Comparison of ENCODE assay signal across 8 mouse cellular contexts in the genomic region with DNA sequence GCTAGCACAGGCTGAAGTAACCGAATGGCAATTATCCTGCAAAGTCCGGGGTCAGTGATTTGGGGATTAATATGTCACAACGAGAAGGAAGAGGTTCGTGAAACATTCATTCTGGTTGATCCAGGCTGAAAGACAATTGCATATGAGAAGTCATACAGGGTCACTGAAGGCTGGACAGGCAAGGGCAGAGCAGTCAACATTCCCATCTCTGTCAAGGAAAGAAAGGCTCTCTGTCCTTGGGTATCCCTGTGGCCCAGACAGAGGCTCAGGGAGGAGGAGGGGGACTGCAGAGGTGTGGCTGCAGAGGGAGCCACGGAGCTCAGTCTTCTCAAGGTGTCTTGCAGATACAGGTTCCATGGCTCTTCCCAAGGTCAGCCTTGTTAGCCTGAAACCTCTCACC.
A peak's percentile ranks its signal among the peaks of the same experiment; 100 is the strongest.
DNase-seq lines count a peak whose midpoint lies in the region; ATAC-seq lines count a peak whose summit lies in the region.

No protein-coding gene starts in this region.

- 40% methylated on average over 5 of the region's 5 CpGs for WGBS in forebrain, embryonic 12.5 days
- WGBS in forebrain, embryonic 16.5 days = 34% methylated on average over 5 of the region's 5 CpGs

- H3K36me3 ChIP-seq in forebrain, embryonic 12.5 days (replicated peaks) = no peaks in the 10 kb centered on the region
- H3K36me3 ChIP-seq in forebrain, embryonic 16.5 days (ENCODE audit: control insufficient read depth, insufficient read depth) = no peaks in the 10 kb centered on the region

- H3K27ac ChIP-seq in forebrain, embryonic 12.5 days = peak overlapping the region; percentile 90
- H3K27ac ChIP-seq in forebrain, embryonic 16.5 days (ENCODE audit: low read length) = no peak overlapping the region; the same call in 1 of the 2 replicates

- no peaks in the 10 kb centered on the region for H3K27me3 ChIP-seq in forebrain, embryonic 12.5 days
- H3K27me3 ChIP-seq in forebrain, embryonic 16.5 days (replicated peaks; ENCODE audit: control insufficient read depth, insufficient read depth, low read length) = no peaks in the 10 kb centered on the region

- no peak overlapping the region for H3K4me2 ChIP-seq in forebrain, embryonic 12.5 days
- H3K4me2 ChIP-seq in forebrain, embryonic 16.5 days (ENCODE audit: low read length) = no peak overlapping the region

- DNase-seq in thymus, postnatal 14 days = peak; percentile 39
- no peak for DNase-seq in thymus, postnatal 25 days
- DNase-seq in kidney, postnatal 36 days = peak; percentile 49 to 51
- DNase-seq in embryo, embryonic 11 days = no peak
- no peak for DNase-seq in layer of hippocampus, adult 8-10 months (ENCODE audit: low spot score in 2 of 2)
- no peak for DNase-seq in adipocyte (ENCODE audit: low spot score)

- no peak overlapping the region for H3K4me3 ChIP-seq in forebrain, embryonic 12.5 days (replicated peaks)
- H3K4me3 ChIP-seq in forebrain, embryonic 16.5 days (replicated peaks; ENCODE audit: low read length) = no peak overlapping the region

- H3K4me1 ChIP-seq in forebrain, embryonic 12.5 days = peaks cover 79% of the 10 kb centered on the region
- H3K4me1 ChIP-seq in forebrain, embryonic 16.5 days (replicated peaks; ENCODE audit: control insufficient read depth, insufficient read depth, low read length) = peaks cover 75% of the 10 kb centered on the region

- no peaks in the 10 kb centered on the region for H3K9me3 ChIP-seq in forebrain, embryonic 12.5 days
- no peaks in the 10 kb centered on the region for H3K9me3 ChIP-seq in forebrain, embryonic 16.5 days (ENCODE audit: control insufficient read depth, low read length)

- no peak overlapping the region for H3K9ac ChIP-seq in forebrain, embryonic 12.5 days
- no peak overlapping the region for H3K9ac ChIP-seq in forebrain, embryonic 16.5 days (replicated peaks; ENCODE audit: low read depth, low read length)

- no peak for ATAC-seq in forebrain, embryonic 12.5 days (ENCODE audit: low FRiP score)
- no peak for ATAC-seq in forebrain, embryonic 16.5 days

Comparison
In these comparisons a context has a peak if more than half of its experiments do, and no peak if none do; other contexts are left out.
1. DNase-seq: peak in thymus, postnatal 14 days (single experiment) and kidney, postnatal 36 days (2 of 2); none in thymus, postnatal 25 days (single experiment), embryo, embryonic 11 days (single experiment), layer of hippocampus, adult 8-10 months (0 of 2) and adipocyte (single experiment).